Mouse (Mus musculus) spleen, adult 2 months (tissue): ENCODE data around the gene Napa.

Source experiments
- CTCF ChIP-seq: fragments of 200-500 bp; IDR thresholded peaks from 2 replicates; pipeline ENCODE4 v1.5.1; 2011; ENCODE audit warnings: mild to moderate bottlenecking, inconsistent platforms; ENCODE audit not compliant: insufficient read depth, insufficient read length, insufficient replicate concordance; ENCODE audit errors: extremely low read depth
- POLR2A ChIP-seq: fragments of 200-500 bp; IDR thresholded peaks from 2 replicates; pipeline ENCODE4 v1.6.1; 2011; ENCODE audit warnings: low read depth, low read length, inconsistent platforms

DNA sequence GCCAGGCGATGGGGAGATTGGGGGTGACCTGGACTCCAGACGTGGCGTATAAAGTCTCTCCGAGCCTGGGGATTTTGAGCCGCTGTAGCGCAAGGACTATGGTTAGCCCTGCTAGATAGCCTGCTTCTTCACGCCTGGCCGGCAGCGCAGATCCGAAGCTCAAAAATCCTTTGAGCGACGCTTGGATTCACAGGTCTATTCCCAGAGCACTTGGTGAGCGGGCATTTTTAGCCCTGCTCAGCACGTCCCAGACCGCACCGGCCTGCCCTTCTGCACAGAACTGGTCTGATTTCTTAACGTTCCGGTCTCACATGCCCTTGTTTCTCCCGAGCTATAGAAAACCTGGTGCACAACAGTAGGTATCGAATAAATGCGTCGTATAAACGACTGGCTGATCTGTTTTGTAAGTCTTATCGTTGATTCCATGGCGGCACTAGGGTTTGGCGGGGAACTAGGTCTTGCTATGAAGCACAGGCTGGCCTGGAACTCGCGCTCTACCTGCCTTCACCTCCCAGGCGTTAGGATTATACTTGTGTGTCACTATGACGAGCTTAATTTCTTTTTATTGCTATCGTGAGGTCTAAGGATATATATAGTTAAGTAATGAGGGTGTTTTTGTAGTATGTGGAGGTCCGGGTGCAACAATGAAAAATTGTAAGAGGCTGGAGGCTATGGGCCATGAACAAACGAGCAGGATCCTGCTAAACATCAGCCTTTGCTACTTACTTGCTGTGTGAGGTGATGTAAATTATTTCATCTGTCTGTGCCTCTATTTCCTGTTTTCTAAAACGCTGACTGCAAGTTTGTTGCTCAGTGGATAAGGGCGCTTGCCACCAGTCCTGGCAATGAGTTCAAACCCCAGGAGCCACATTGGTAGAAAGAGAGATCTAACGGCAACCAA is 49.3 kb upstream of the Napa start:
- no peak for TF ChIP-seq POLR2A
- TF ChIP-seq CTCF = no peak
